Mouse (Mus musculus): ENCODE measurements around the gene Socs4. TPM values are rescaled to one million over a fixed set of nuclear protein-coding genes. Genes with fewer than 3 reads are reported as not detected.
A peak's percentile ranks its signal among the peaks of the same experiment; 100 is the strongest.

Gene Socs4
- polyA plus RNA-seq, 1 experiment from 2014 or later = 1.8 TPM

GRCm38 (mm10) chr14:47241046-47241445 lies 35.7 kb upstream of the Socs4 start:
- Histone ChIP-seq H3K36me3 (ENCODE audit: control insufficient read depth, insufficient read depth) (peaks cover 31% of the 10 kb centered on the region), H3K4me1 (ENCODE audit: control insufficient read depth, low read depth, low read length) (peaks cover 27% of the 10 kb centered on the region), H3K9ac (ENCODE audit: low read depth, low read length) (peak overlapping the region; percentile 14; the same call in 1 of the 2 replicates), H3K27ac (ENCODE audit: low read length) (peak overlapping the region; percentile 90), H3K9me3 (replicated peaks; ENCODE audit: control insufficient read depth, low read length) (0 out of 2 replicates have a peak, but pooled peaks cover 3% of the 10 kb centered on the region), H3K4me3 (ENCODE audit: low read depth, low read length) (no peak overlapping the region), H3K4me2 (ENCODE audit: low read depth, low read length) (peak overlapping the region; percentile 42; the same call in 1 of the 2 replicates), H3K27me3 (ENCODE audit: control insufficient read depth, insufficient read depth, low read depth, low read length) (no peaks in the 10 kb centered on the region)
- no peak for ATAC-seq (ENCODE audit: low read depth)
- 73% methylated on average over 6 of the region's 6 CpGs for WGBS (ENCODE audit: insufficient replicate concordance)

DNA sequence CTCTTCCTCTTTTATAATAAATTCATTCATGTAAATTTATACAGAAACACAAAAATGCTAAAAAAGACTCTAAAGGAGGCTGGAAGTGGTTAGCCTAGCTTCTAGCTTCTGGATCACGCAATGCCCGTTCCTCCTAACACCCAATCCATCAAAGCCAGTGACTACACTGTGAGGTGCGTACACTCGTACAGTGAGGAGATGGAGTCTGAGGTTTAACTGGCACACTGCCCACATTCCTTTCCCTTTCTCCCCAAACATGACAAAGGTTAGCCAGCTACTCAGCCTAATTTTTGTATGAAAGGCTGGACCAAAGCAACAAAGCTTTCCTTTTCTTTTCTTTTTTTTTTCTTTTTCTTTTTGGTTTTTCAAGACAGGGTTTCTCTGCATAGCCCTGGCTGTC lies 34.0 kb upstream of the Socs4 start:
- Histone ChIP-seq H3K4me1 (ENCODE audit: control insufficient read depth, low read depth, low read length) (peaks cover 27% of the 10 kb centered on the region), H3K36me3 (ENCODE audit: control insufficient read depth, insufficient read depth) (peaks cover 46% of the 10 kb centered on the region), H3K9me3 (replicated peaks; ENCODE audit: control insufficient read depth, low read length) (no peaks in the 10 kb centered on the region), H3K27me3 (ENCODE audit: control insufficient read depth, insufficient read depth, low read depth, low read length) (no peaks in the 10 kb centered on the region), H3K9ac (ENCODE audit: low read depth, low read length) (no peak overlapping the region), H3K4me2 (ENCODE audit: low read depth, low read length) (no peak overlapping the region), H3K27ac (ENCODE audit: low read length) (no peak overlapping the region), H3K4me3 (ENCODE audit: low read depth, low read length) (no peak overlapping the region)
- WGBS (ENCODE audit: insufficient replicate concordance) = 79% methylated on average over 4 of the region's 4 CpGs
- ATAC-seq (ENCODE audit: low read depth) = no peak

GRCm38 (mm10) chr14:47249839-47250238 lies 26.9 kb upstream of the Socs4 start:
- ATAC-seq (ENCODE audit: low read depth) = no peak
- H3K4me1 ChIP-seq (ENCODE audit: control insufficient read depth, low read depth, low read length) = no peaks in the 10 kb centered on the region

DNA sequence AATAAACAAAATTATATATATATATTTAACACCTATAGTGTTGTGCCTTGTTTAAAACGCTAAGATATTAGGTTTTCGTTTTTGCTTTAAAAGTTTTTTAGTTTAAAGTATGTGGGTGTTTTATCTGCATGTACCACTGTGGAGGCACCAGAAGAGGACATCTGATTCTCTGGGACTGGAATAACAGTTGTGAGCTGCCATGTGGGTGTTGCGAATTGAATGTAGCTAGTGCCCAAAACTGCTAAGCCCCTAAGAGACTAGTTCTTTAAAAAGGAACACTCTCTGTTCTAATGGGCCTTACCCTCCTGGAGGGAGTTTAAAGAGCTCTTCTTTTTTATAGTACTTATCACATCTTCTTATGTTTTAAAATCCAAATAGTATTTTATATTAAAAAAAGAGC lies 11.9 kb upstream of the Socs4 start:
- 89% methylated on average over 3 of the region's 3 CpGs for whole genome bisulfite sequencing (ENCODE audit: insufficient replicate concordance)
- Histone ChIP-seq H3K9ac (ENCODE audit: low read depth, low read length) (no peak overlapping the region), H3K27ac (ENCODE audit: low read length) (no peak overlapping the region), H3K4me1 (ENCODE audit: control insufficient read depth, low read depth, low read length) (no peaks in the 10 kb centered on the region), H3K27me3 (ENCODE audit: control insufficient read depth, insufficient read depth, low read depth, low read length) (no peaks in the 10 kb centered on the region), H3K4me2 (ENCODE audit: low read depth, low read length) (no peak overlapping the region), H3K9me3 (replicated peaks; ENCODE audit: control insufficient read depth, low read length) (no peaks in the 10 kb centered on the region), H3K4me3 (ENCODE audit: low read depth, low read length) (no peak overlapping the region), H3K36me3 (ENCODE audit: control insufficient read depth, insufficient read depth) (peaks cover 56% of the 10 kb centered on the region)
- no peak for ATAC-seq (ENCODE audit: low read depth)

More at GRCm38 (mm10) chr14:47249839-47250238, 26.9 kb upstream of the Socs4 start:
- Histone ChIP-seq H3K9ac (ENCODE audit: low read depth, low read length) (no peak overlapping the region), H3K36me3 (ENCODE audit: control insufficient read depth, insufficient read depth) (peaks cover 46% of the 10 kb centered on the region), H3K4me2 (ENCODE audit: low read depth, low read length) (no peak overlapping the region), H3K4me3 (ENCODE audit: low read depth, low read length) (no peak overlapping the region), H3K27me3 (ENCODE audit: control insufficient read depth, insufficient read depth, low read depth, low read length) (no peaks in the 10 kb centered on the region), H3K27ac (ENCODE audit: low read length) (no peak overlapping the region), H3K9me3 (replicated peaks; ENCODE audit: control insufficient read depth, low read length) (no peaks in the 10 kb centered on the region)
- 84% methylated on average over 6 of the region's 6 CpGs for WGBS (ENCODE audit: insufficient replicate concordance)

- H3K9me3 ChIP-seq (replicated peaks; ENCODE audit: control insufficient read depth, low read length) = no peaks in the 10 kb centered on the region
- no peaks in the 10 kb centered on the region for H3K27me3 ChIP-seq (ENCODE audit: control insufficient read depth, insufficient read depth, low read depth, low read length)
- H3K36me3 ChIP-seq (ENCODE audit: control insufficient read depth, insufficient read depth) = peaks cover 58% of the 10 kb centered on the region
- H3K4me2 ChIP-seq (ENCODE audit: low read depth, low read length) = no peak overlapping the region
- no peak overlapping the region for H3K4me3 ChIP-seq (ENCODE audit: low read depth, low read length)
- H3K4me1 ChIP-seq (ENCODE audit: control insufficient read depth, low read depth, low read length) = no peaks in the 10 kb centered on the region
- whole genome bisulfite sequencing (ENCODE audit: insufficient replicate concordance) = 87% methylated on average over 8 of the region's 8 CpGs
- H3K9ac ChIP-seq (ENCODE audit: low read depth, low read length) = no peak overlapping the region
- no peak for ATAC-seq (ENCODE audit: low read depth)
- H3K27ac ChIP-seq (ENCODE audit: low read length) = no peak overlapping the region
These were observed 10.9 kb upstream of the Socs4 start for GRCm38 (mm10) chr14:47265829-47266228.

DNA sequence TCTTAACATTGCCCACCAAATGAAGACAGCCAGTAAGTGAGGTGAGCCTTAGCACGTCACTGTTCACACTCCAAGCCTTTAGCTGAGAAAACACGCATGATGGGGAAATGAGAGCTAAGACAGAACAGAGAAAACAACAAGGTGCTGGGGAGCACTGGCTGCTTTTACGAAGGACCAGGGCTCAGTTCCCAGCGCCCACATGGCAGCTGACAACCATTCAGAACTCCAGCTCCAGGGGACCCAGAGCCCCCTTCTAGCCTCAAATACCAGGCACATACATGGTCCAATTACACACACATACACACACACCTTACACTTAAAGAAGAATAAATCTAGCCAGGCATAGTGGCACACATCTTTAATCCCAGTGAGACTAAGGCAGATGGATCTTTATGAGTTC lies 7.7 kb upstream of the Socs4 start:
- Histone ChIP-seq H3K4me3 (ENCODE audit: low read depth, low read length) (no peak overlapping the region), H3K4me2 (ENCODE audit: low read depth, low read length) (no peak overlapping the region), H3K27ac (ENCODE audit: low read length) (no peak overlapping the region), H3K9me3 (replicated peaks; ENCODE audit: control insufficient read depth, low read length) (no peaks in the 10 kb centered on the region), H3K36me3 (ENCODE audit: control insufficient read depth, insufficient read depth) (peaks cover 70% of the 10 kb centered on the region), H3K4me1 (ENCODE audit: control insufficient read depth, low read depth, low read length) (no peaks in the 10 kb centered on the region), H3K27me3 (ENCODE audit: control insufficient read depth, insufficient read depth, low read depth, low read length) (no peaks in the 10 kb centered on the region), H3K9ac (ENCODE audit: low read depth, low read length) (no peak overlapping the region)
- no peak for ATAC-seq (ENCODE audit: low read depth)
- 92% methylated on average over 4 of the region's 4 CpGs for WGBS (ENCODE audit: insufficient replicate concordance)

DNA sequence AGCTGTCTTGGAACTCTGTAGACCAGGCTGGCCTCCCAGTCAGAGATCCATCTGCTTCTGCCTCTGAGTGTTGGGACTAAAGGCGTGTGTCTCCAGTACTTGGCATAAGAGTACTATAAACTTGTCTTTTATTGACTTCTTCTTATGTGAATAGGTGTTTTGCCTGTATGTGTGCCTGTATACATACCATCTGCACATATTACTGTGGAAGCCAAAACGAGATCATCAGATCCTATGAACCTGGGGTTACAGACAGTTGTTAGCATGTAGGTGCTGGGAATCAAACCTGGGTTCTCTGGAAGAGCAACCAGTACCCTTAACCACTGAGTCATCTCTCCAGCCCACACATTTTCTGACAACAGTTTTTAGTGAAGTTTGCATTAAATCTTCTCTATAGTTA lies 7.0 kb upstream of the Socs4 start:
- no peak overlapping the region for H3K4me2 ChIP-seq (ENCODE audit: low read depth, low read length)
- 92% methylated on average over 2 of the region's 2 CpGs for WGBS (ENCODE audit: insufficient replicate concordance)

GRCm38 (mm10) chr14:47273751-47274150 lies 3.0 kb upstream of the Socs4 start:
- Histone ChIP-seq H3K4me1 (ENCODE audit: control insufficient read depth, low read depth, low read length) (peaks cover 11% of the 10 kb centered on the region), H3K36me3 (ENCODE audit: control insufficient read depth, insufficient read depth) (peaks cover 44% of the 10 kb centered on the region), H3K27me3 (ENCODE audit: control insufficient read depth, insufficient read depth, low read depth, low read length) (no peaks in the 10 kb centered on the region), H3K9ac (ENCODE audit: low read depth, low read length) (no peak overlapping the region), H3K4me3 (ENCODE audit: low read depth, low read length) (no peak overlapping the region), H3K27ac (ENCODE audit: low read length) (no peak overlapping the region), H3K4me2 (ENCODE audit: low read depth, low read length) (no peak overlapping the region), H3K9me3 (replicated peaks; ENCODE audit: control insufficient read depth, low read length) (no peaks in the 10 kb centered on the region)
- ATAC-seq (ENCODE audit: low read depth) = no peak
- WGBS (ENCODE audit: insufficient replicate concordance) = 89% methylated on average over 3 of the region's 3 CpGs

More for the DNA sequence above, 7.0 kb upstream of the Socs4 start:
- Histone ChIP-seq H3K36me3 (ENCODE audit: control insufficient read depth, insufficient read depth) (peaks cover 73% of the 10 kb centered on the region), H3K4me1 (ENCODE audit: control insufficient read depth, low read depth, low read length) (peaks cover 5% of the 10 kb centered on the region), H3K9me3 (replicated peaks; ENCODE audit: control insufficient read depth, low read length) (no peaks in the 10 kb centered on the region), H3K27me3 (ENCODE audit: control insufficient read depth, insufficient read depth, low read depth, low read length) (no peaks in the 10 kb centered on the region), H3K4me3 (ENCODE audit: low read depth, low read length) (no peak overlapping the region), H3K9ac (ENCODE audit: low read depth, low read length) (no peak overlapping the region), H3K27ac (ENCODE audit: low read length) (no peak overlapping the region)
- no peak for ATAC-seq (ENCODE audit: low read depth)

GRCm38 (mm10) chr14:47275417-47275816 lies 1.3 kb upstream of the Socs4 start:
- H3K9me3 ChIP-seq (replicated peaks; ENCODE audit: control insufficient read depth, low read length) = no peaks in the 10 kb centered on the region
- H3K4me3 ChIP-seq (ENCODE audit: low read depth, low read length) = peak overlapping the region; percentile 98
- no peak for ATAC-seq (ENCODE audit: low read depth)
- peaks cover 11% of the 10 kb centered on the region for H3K4me1 ChIP-seq (ENCODE audit: control insufficient read depth, low read depth, low read length)
- 9% methylated on average over 3 of the region's 3 CpGs for WGBS (ENCODE audit: insufficient replicate concordance)
- H3K36me3 ChIP-seq (ENCODE audit: control insufficient read depth, insufficient read depth) = peaks cover 29% of the 10 kb centered on the region
- peak overlapping the region; percentile 96 for H3K27ac ChIP-seq (ENCODE audit: low read length)
- H3K4me2 ChIP-seq (ENCODE audit: low read depth, low read length) = peak overlapping the region; percentile 83
- no peaks in the 10 kb centered on the region for H3K27me3 ChIP-seq (ENCODE audit: control insufficient read depth, insufficient read depth, low read depth, low read length)
- H3K9ac ChIP-seq (ENCODE audit: low read depth, low read length) = peak overlapping the region; percentile 89

Data from liver, embryonic 16.5 days (tissue).